Mouse (Mus musculus) testis, adult 2 months (tissue): ENCODE data around the gene Etv1.

ENCODE experiments used
- CTCF ChIP-seq: fragments of 200-500 bp; IDR thresholded peaks from 2 replicates; pipeline ENCODE4 v1.5.1; 2012; ENCODE audit warnings: low read depth, mild to moderate bottlenecking, inconsistent platforms, low read length, moderate library complexity; ENCODE audit not compliant: control insufficient read depth, insufficient read depth, insufficient replicate concordance
- POLR2A ChIP-seq: fragments of 200-500 bp; IDR thresholded peaks from 2 replicates; pipeline ENCODE4 v1.6.1; 2012; ENCODE audit warnings: low read depth, mild to moderate bottlenecking, inconsistent platforms, low read length, moderate library complexity; ENCODE audit not compliant: control insufficient read depth

- TF ChIP-seq CTCF (no peak), POLR2A (no peak)
These were observed 75.6 kb downstream of the Etv1 start for GRCm38 (mm10) chr12:38854751-38855150.
